Mouse (Mus musculus): ENCODE results near the gene Magea1.
"Not testable (repeated sequence)": the region's sequence is repeated elsewhere in the genome, so short reads cannot be mapped to it uniquely, and the experiment has no call there.

The Magea1 gene

GRCm38 (mm10) chrX:155089693-155090092 lies at the start of gene Magea1:
Gene Magea1, minus strand, starts transcription at chrX:155089793.
- not testable (repeated sequence) for DNase-seq (ENCODE audit: low spot score)

DNA sequence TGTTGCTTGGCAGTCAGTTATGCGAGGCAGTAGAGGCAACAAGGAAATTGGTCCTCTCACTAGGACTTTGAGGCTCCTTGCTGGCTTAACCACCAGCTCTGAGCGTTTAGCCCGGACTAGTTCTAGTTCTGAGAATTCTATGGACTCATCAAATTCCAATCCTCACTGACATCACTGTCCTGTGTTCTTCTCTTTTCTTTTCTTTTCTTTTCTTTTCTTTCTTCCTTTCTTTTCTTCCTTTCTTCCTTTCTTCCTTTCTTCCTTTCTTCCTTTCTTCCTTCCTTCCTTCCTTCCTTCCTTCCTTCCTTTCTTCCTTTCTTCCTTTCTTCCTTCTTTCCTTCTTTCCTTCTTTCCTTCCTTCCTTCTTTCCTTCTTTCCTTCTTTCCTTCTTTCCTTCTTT lies 38.7 kb upstream of the Magea1 start, which contains the start of gene Cldn34b2:
Gene Cldn34b2, minus strand, starts transcription at position 101 of the 400 bp plus-strand sequence.
- DNase-seq (ENCODE audit: low spot score) = not testable (repeated sequence)

- peak; percentile 68 for DNase-seq (ENCODE audit: low spot score)
Observed at GRCm38 (mm10) chrX:155098024-155098423, 8.4 kb upstream of the Magea1 start.

- not testable (repeated sequence) for DNase-seq (ENCODE audit: low spot score)
Observed at GRCm38 (mm10) chrX:155093566-155093965, 4.0 kb upstream of the Magea1 start, which contains the start of gene Magea2. Gene Magea2, minus strand, starts transcription at chrX:155093666.

- DNase-seq (ENCODE audit: low spot score) = not testable (repeated sequence)
Observed at GRCm38 (mm10) chrX:155063045-155063444, 26.5 kb downstream of the Magea1 start, which contains the start of gene Magea5. Gene Magea5, minus strand, starts transcription at chrX:155063145.

Data from adipocyte (in vitro differentiated cells).